Mouse (Mus musculus) intestine, embryonic 14.5 days (tissue): ENCODE measurements at regions not wholly inside any gene's neighbourhood (a gene's known extent, or its start where the extent isn't known, plus 50 kb on each side); places are given as distances from the start of the nearest gene placed in this dataset.

Source experiments
- ATAC-seq: fragments of 200-750 bp; cut with Nextera tagmentation; replicated peaks from 2 replicates; pipeline ENCODE4 v1.8.0; 2017; ENCODE audit warnings: low read depth, moderate number of reproducible peaks, moderate TSS enrichment, moderate library complexity; ENCODE audit not compliant: low FRiP score, low TSS enrichment
- DNase-seq: peaks from one replicate; pipeline ENCODE4 v3.0.0-alpha.2; 2018; ENCODE audit warnings: low spot score
- H3K27ac ChIP-seq: fragments of 300-500 bp; sonication (generic); 2 replicates; pipeline ENCODE4 v1.5.1; 2014; ENCODE audit warnings: low read depth, mild to moderate bottlenecking, control low read depth
- H3K27me3 ChIP-seq: fragments of 300-500 bp; sonication (generic); replicated peaks from 2 replicates; pipeline ENCODE4 v1.6.1; 2014; ENCODE audit warnings: low read length, control low read depth; ENCODE audit not compliant: control insufficient read depth, insufficient read depth
- H3K36me3 ChIP-seq: fragments of 300-500 bp; sonication (generic); 2 replicates; pipeline ENCODE4 v1.6.1; 2014; ENCODE audit warnings: low read length, control low read depth; ENCODE audit not compliant: control insufficient read depth, insufficient read depth
- H3K4me1 ChIP-seq: fragments of 300-500 bp; sonication (generic); replicated peaks from 2 replicates; pipeline ENCODE4 v1.6.1; 2014; ENCODE audit warnings: low read length, control low read depth, mixed read lengths; ENCODE audit not compliant: control insufficient read depth, insufficient read depth
- H3K4me2 ChIP-seq: fragments of 300-500 bp; sonication (generic); 2 replicates; pipeline ENCODE4 v1.6.1; 2014; ENCODE audit warnings: low read length
- H3K4me3 ChIP-seq: fragments of 300-500 bp; sonication (generic); 2 replicates; pipeline ENCODE4 v1.5.1; 2014; ENCODE audit warnings: low read depth, low read length, control low read depth, mixed read lengths
- H3K9ac ChIP-seq: fragments of 300-500 bp; sonication (generic); 2 replicates; pipeline ENCODE4 v1.6.1; 2014; ENCODE audit warnings: mild to moderate bottlenecking, low read length
- H3K9me3 ChIP-seq: fragments of 300-500 bp; sonication (generic); 2 replicates; pipeline ENCODE4 v1.6.1; 2016; ENCODE audit warnings: low read length, control low read depth; ENCODE audit not compliant: control insufficient read depth
- WGBS: fragments of 180-500 bp; shearing (Covaris S2); extraction: QIAGEN DNeasy Blood & Tissue Kit; methylation state at CpG from one replicate; pipeline ENCODE4 v1.1.7; 2014; 5-methylcytosine and 5-hydroxymethylcytosine counted together

GRCm38 (mm10) chr10:97778531-97778930 lies 52.0 kb upstream of the C030005K15Rik start:
- Histone ChIP-seq H3K4me2 (no peak overlapping the region), H3K4me1 (no peaks in the 10 kb centered on the region), H3K27ac (no peak overlapping the region)

GRCm38 (mm10) chr10:97779335-97779734 lies 52.8 kb upstream of the C030005K15Rik start:
- Histone ChIP-seq H3K4me1 (no peaks in the 10 kb centered on the region), H3K9me3 (no peaks in the 10 kb centered on the region), H3K36me3 (no peaks in the 10 kb centered on the region), H3K27me3 (no peaks in the 10 kb centered on the region), H3K9ac (no peak overlapping the region), H3K4me3 (no peak overlapping the region), H3K4me2 (no peak overlapping the region), H3K27ac (no peak overlapping the region)
- WGBS = 68% methylated on average over 4 of the region's 4 CpGs
- DNase-seq (no peak), ATAC-seq (no peak)

More at GRCm38 (mm10) chr10:97778531-97778930, 52.0 kb upstream of the C030005K15Rik start:
- DNase-seq (no peak), ATAC-seq (no peak)
- H3K4me3 ChIP-seq = no peak overlapping the region
- H3K27me3 ChIP-seq = no peaks in the 10 kb centered on the region
- no peaks in the 10 kb centered on the region for H3K9me3 ChIP-seq
- no peak overlapping the region for H3K9ac ChIP-seq
- no peaks in the 10 kb centered on the region for H3K36me3 ChIP-seq

GRCm38 (mm10) chr10:97793804-97794203 lies 67.2 kb upstream of the C030005K15Rik start:
- no peaks in the 10 kb centered on the region for H3K9me3 ChIP-seq
- H3K27ac ChIP-seq = no peak overlapping the region
- 91% methylated on average over 2 of the region's 2 CpGs for WGBS
- DNase-seq (no peak), ATAC-seq (no peak)
- no peaks in the 10 kb centered on the region for H3K27me3 ChIP-seq
- H3K36me3 ChIP-seq = no peaks in the 10 kb centered on the region
- H3K4me3 ChIP-seq = no peak overlapping the region
- no peak overlapping the region for H3K4me2 ChIP-seq
- H3K9ac ChIP-seq = no peak overlapping the region
- H3K4me1 ChIP-seq = no peaks in the 10 kb centered on the region

DNA sequence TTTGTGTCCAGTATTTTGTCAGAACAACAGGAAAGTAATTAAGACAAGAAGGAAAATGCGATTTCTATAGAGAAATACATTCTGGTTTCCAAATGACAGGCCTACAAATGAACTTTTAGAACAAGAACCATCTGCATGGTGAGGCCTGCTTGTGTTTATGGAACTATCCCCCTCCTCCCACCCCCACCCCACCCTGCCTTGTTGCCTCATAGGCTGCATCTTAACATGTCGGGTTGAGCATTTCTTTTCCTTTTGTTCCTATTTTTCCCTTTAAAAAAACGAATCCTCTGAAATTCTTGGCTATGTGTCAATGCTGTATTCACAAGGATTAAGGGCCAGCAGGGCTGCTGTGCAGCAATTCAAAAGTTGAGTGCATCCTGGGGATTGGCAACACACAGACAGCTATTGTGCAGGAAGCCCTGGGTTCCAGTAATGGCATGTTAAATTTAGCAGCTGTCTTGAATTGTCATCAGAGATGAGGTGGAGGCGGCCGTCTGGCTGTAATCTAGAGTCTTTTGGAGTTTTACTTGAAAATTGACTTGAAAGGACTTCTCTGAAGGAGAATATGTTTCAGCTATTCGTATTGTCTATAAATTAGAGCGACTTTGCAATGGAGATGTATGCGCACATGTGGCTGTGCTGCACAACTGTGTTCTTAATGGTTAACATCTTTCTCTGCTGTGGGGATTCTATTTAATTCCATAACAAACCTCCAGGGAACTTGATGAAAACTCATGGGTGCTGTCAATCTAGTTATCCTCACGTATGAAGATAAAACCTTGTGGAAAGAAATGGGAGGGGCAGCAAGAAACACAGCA lies 75.1 kb upstream of the C030005K15Rik start:
- no peak overlapping the region for H3K4me3 ChIP-seq
- no peak overlapping the region for H3K4me2 ChIP-seq
- 66% methylated on average over 9 of the region's 9 CpGs for WGBS
- no peaks in the 10 kb centered on the region for H3K36me3 ChIP-seq
- H3K27ac ChIP-seq = no peak overlapping the region
- no peaks in the 10 kb centered on the region for H3K4me1 ChIP-seq
- H3K9ac ChIP-seq = no peak overlapping the region
- H3K27me3 ChIP-seq = no peaks in the 10 kb centered on the region
- no peaks in the 10 kb centered on the region for H3K9me3 ChIP-seq
- ATAC-seq = no peak
- no peak for DNase-seq

DNA sequence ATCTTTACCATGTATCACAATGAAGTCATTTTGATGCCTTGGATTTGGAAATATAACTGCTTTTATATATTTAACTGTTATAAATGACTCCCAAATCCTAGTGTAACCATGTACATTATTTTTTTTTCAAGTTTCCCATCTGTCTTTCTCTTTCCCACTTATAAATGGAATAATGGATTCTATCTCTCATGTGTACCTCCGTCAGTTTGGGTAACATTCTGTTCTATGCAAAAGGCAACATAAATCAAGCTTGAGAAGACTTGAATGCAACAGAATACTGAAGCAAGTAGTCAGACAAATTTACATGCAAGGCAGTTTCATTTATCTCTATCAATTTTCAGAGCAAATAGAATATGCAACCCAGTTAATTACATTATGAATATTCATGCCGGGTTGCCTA lies 81.4 kb upstream of the C030005K15Rik start:
- DNase-seq (no peak), ATAC-seq (no peak)
- Histone ChIP-seq H3K9me3 (no peaks in the 10 kb centered on the region), H3K4me3 (no peak overlapping the region), H3K4me1 (no peaks in the 10 kb centered on the region), H3K27me3 (no peaks in the 10 kb centered on the region), H3K36me3 (no peaks in the 10 kb centered on the region), H3K4me2 (no peak overlapping the region), H3K9ac (no peak overlapping the region), H3K27ac (no peak overlapping the region)
- WGBS = 89% methylated on average over 2 of the region's 2 CpGs

GRCm38 (mm10) chr10:97842574-97842973 lies 116.0 kb upstream of the C030005K15Rik start:
- no peaks in the 10 kb centered on the region for H3K27me3 ChIP-seq
- no peak for DNase-seq
- H3K4me3 ChIP-seq = no peak overlapping the region
- H3K36me3 ChIP-seq = no peaks in the 10 kb centered on the region
- H3K27ac ChIP-seq = no peak overlapping the region
- no peaks in the 10 kb centered on the region for H3K9me3 ChIP-seq
- H3K9ac ChIP-seq = no peak overlapping the region
- no peaks in the 10 kb centered on the region for H3K4me1 ChIP-seq
- ATAC-seq = no peak
- WGBS = 78% methylated on average over 3 of the region's 3 CpGs
- no peak overlapping the region for H3K4me2 ChIP-seq

DNA sequence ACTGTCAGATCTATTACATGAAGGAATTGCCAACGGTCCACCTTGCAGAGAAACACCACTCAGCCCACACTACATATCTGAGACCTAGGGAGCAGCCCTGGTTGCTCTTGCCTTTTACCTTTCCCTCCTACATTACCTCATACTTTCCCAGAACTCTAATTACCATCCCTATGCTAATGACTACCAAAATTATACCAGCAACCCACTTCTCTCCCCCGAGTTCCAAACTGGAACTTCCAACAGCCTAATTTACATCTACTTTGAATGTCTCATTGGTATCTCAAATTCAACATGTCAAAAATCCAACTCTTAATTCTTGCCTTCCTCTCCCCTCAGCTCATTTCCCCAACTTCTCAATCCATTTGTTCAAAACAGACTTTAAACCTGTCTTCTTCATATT lies 124.9 kb upstream of the C030005K15Rik start:
- no peaks in the 10 kb centered on the region for H3K36me3 ChIP-seq
- H3K4me2 ChIP-seq = no peak overlapping the region
- no peaks in the 10 kb centered on the region for H3K27me3 ChIP-seq
- no peak overlapping the region for H3K27ac ChIP-seq
- H3K4me3 ChIP-seq = no peak overlapping the region
- H3K4me1 ChIP-seq = no peaks in the 10 kb centered on the region
- H3K9ac ChIP-seq = no peak overlapping the region
- H3K9me3 ChIP-seq = no peaks in the 10 kb centered on the region
- DNase-seq (no peak), ATAC-seq (no peak)
- WGBS = 87% methylated on average over 2 of the region's 2 CpGs

GRCm38 (mm10) chr10:97877088-97877487 lies 150.5 kb upstream of the C030005K15Rik start:
- H3K36me3 ChIP-seq = no peaks in the 10 kb centered on the region
- ATAC-seq (no peak), DNase-seq (no peak)
- no peaks in the 10 kb centered on the region for H3K4me1 ChIP-seq
- H3K27me3 ChIP-seq = no peaks in the 10 kb centered on the region
- H3K9ac ChIP-seq = no peak overlapping the region
- no peak overlapping the region for H3K27ac ChIP-seq
- H3K4me3 ChIP-seq = no peak overlapping the region
- H3K4me2 ChIP-seq = no peak overlapping the region
- no peaks in the 10 kb centered on the region for H3K9me3 ChIP-seq
- WGBS = 43% methylated on average over 3 of the region's 3 CpGs

DNA sequence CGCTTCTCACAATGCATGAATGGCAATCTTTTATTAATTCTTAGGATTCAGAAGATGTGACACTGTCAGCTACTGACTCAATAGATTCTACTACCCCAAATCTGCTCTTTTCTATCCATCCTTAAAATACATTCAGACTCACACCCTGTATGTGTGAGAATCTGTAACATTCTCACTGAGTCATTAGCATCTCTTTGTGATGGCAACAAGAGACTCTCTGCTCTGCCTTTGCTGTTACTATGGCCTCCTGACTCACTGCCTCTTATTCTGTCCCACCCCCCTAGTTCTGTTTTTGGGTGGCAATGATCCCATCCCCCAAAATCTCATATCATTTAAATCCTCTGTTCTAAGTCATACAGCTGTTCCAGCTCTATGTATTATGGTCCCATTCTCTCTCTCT lies 159.5 kb upstream of the C030005K15Rik start:
- Histone ChIP-seq H3K36me3 (no peaks in the 10 kb centered on the region), H3K27me3 (no peaks in the 10 kb centered on the region), H3K9ac (no peak overlapping the region), H3K27ac (no peak overlapping the region), H3K4me1 (no peaks in the 10 kb centered on the region), H3K4me3 (no peak overlapping the region), H3K9me3 (no peaks in the 10 kb centered on the region), H3K4me2 (no peak overlapping the region)
- 78% methylated on average over 1 of the region's 1 CpGs for WGBS
- DNase-seq = no peak
- no peak for ATAC-seq
